Mouse (Mus musculus): ENCODE data around the gene Car9.
"Not testable (repeated sequence)": the region's sequence is repeated elsewhere in the genome, so short reads cannot be mapped to it uniquely, and the experiment has no call there.

The Car9 gene

GRCm38 (mm10) chr4:43528487-43528886 is 21.7 kb downstream of the Car9 start:
- no peak for DNase-seq (ENCODE audit: low spot score)

- no peak for DNase-seq (ENCODE audit: low spot score)
These were observed 23.3 kb downstream of the Car9 start for GRCm38 (mm10) chr4:43530081-43530501.

GRCm38 (mm10) chr4:43530581-43530980 is 23.8 kb downstream of the Car9 start:
- peak; percentile 78 for DNase-seq (ENCODE audit: low spot score)

- no peak for DNase-seq (ENCODE audit: low spot score)
These were observed 26.5 kb downstream of the Car9 start for GRCm38 (mm10) chr4:43533270-43533669.

- no peak for DNase-seq (ENCODE audit: low spot score)
These were observed 28.9 kb downstream of the Car9 start for GRCm38 (mm10) chr4:43535628-43536027.

GRCm38 (mm10) chr4:43536031-43536430 is 29.3 kb downstream of the Car9 start:
- no peak for DNase-seq (ENCODE audit: low spot score)

- DNase-seq (ENCODE audit: low spot score) = no peak
These were observed 35.3 kb downstream of the Car9 start for GRCm38 (mm10) chr4:43542044-43542443.

GRCm38 (mm10) chr4:43546375-43547047 is 39.7 kb downstream of the Car9 start:
- no peak for DNase-seq (ENCODE audit: low spot score)

- DNase-seq (ENCODE audit: low spot score) = no peak
These were observed 40.4 kb downstream of the Car9 start for GRCm38 (mm10) chr4:43547160-43547559.

- DNase-seq (ENCODE audit: low spot score) = no peak
These were observed 42.3 kb downstream of the Car9 start for GRCm38 (mm10) chr4:43549055-43549454.

- DNase-seq (ENCODE audit: low spot score) = not testable (repeated sequence)
These were observed 45.1 kb downstream of the Car9 start for GRCm38 (mm10) chr4:43551854-43552253.

GRCm38 (mm10) chr4:43552437-43552836 is 45.7 kb downstream of the Car9 start:
- no peak for DNase-seq (ENCODE audit: low spot score)

GRCm38 (mm10) chr4:43553891-43554290 is 47.1 kb downstream of the Car9 start:
- no peak for DNase-seq (ENCODE audit: low spot score)

- DNase-seq (ENCODE audit: low spot score) = no peak
These were observed 49.2 kb downstream of the Car9 start for GRCm38 (mm10) chr4:43555926-43556325.

- no peak for DNase-seq (ENCODE audit: low spot score)
These were observed 51.4 kb downstream of the Car9 start for GRCm38 (mm10) chr4:43558028-43558630.

- DNase-seq (ENCODE audit: low spot score) = no peak
These were observed 52.0 kb downstream of the Car9 start for GRCm38 (mm10) chr4:43558631-43559356.

- no peak for DNase-seq (ENCODE audit: low spot score)
These were observed 52.9 kb downstream of the Car9 start for GRCm38 (mm10) chr4:43559519-43560242.

GRCm38 (mm10) chr4:43560243-43560611 is 53.5 kb downstream of the Car9 start:
- DNase-seq (ENCODE audit: low spot score) = peak; percentile 73

GRCm38 (mm10) chr4:43560976-43561375 is 54.2 kb downstream of the Car9 start:
- DNase-seq (ENCODE audit: low spot score) = no peak

- DNase-seq (ENCODE audit: low spot score) = no peak
These were observed 54.8 kb downstream of the Car9 start for GRCm38 (mm10) chr4:43561436-43561996.

- DNase-seq (ENCODE audit: low spot score) = peak; percentile 94
These were observed 55.4 kb downstream of the Car9 start, which contains the start of the genes Creb3 and Tln1 for GRCm38 (mm10) chr4:43561997-43562768. TSS of gene Creb3 (plus strand) at chr4:43562332. TSS of gene Tln1 (minus strand) at chr4:43562691.
